Mouse (Mus musculus) forebrain, embryonic 16.5 days (tissue): Measurements from ENCODE around the gene Slc47a1. TPM values are rescaled to one million over a fixed set of nuclear protein-coding genes. Genes with fewer than 3 reads are reported as not detected.
"Not testable (repeated sequence)": the region's sequence is repeated elsewhere in the genome, so short reads cannot be mapped to it uniquely, and the experiment has no call there.

ENCODE experiments used
- ATAC-seq: fragments of 200-750 bp; cut with Nextera tagmentation; 2 replicates; pipeline ENCODE4 v1.8.0; 2017; ENCODE audit warnings: mild to moderate bottlenecking, moderate library complexity
- H3K27ac ChIP-seq: fragments of 300-500 bp; sonication (generic); 2 replicates; pipeline ENCODE4 v1.5.1; 2014; ENCODE audit warnings: low read length, control low read depth
- H3K27me3 ChIP-seq: fragments of 300-500 bp; sonication (generic); replicated peaks from 2 replicates; pipeline ENCODE4 v1.6.1; 2014; ENCODE audit warnings: low read length; ENCODE audit not compliant: control insufficient read depth, insufficient read depth
- H3K36me3 ChIP-seq: fragments of 300-500 bp; sonication (generic); 2 replicates; pipeline ENCODE4 v1.6.1; 2014; ENCODE audit not compliant: control insufficient read depth, insufficient read depth
- H3K4me1 ChIP-seq: fragments of 300-500 bp; sonication (generic); replicated peaks from 2 replicates; pipeline ENCODE4 v1.6.1; 2014; ENCODE audit warnings: low read length; ENCODE audit not compliant: control insufficient read depth, insufficient read depth
- H3K4me2 ChIP-seq: fragments of 300-500 bp; sonication (generic); 2 replicates; pipeline ENCODE4 v1.6.1; 2014; ENCODE audit warnings: mild to moderate bottlenecking, low read length, control low read depth
- H3K4me3 ChIP-seq: fragments of 300-500 bp; sonication (generic); replicated peaks from 2 replicates; pipeline ENCODE4 v1.5.1; 2014; ENCODE audit warnings: mild to moderate bottlenecking, low read length, control low read depth
- H3K9ac ChIP-seq: fragments of 300-500 bp; sonication (generic); replicated peaks from 2 replicates; pipeline ENCODE4 v1.6.1; 2014; ENCODE audit warnings: low read depth, low read length, control low read depth
- H3K9me3 ChIP-seq: fragments of 300-500 bp; sonication (generic); 2 replicates; pipeline ENCODE4 v1.6.1; 2016; ENCODE audit warnings: low read length; ENCODE audit not compliant: control insufficient read depth
- WGBS: fragments of 180-500 bp; shearing (Covaris S2); extraction: QIAGEN DNeasy Blood & Tissue Kit; methylation state at CpG from one replicate; pipeline ENCODE4 v1.1.7; 2014; 5-methylcytosine and 5-hydroxymethylcytosine counted together
- polyA plus RNA-seq: library from polyadenylated mRNA; unstranded; fragments of >200 nt; fragmentation: Nextera tagmentation; extraction: Ambion mirVana; gene quantifications from 2 replicates; pipeline ENCODE4 v1.2.1, GENCODE M21; 2015

The Slc47a1 gene
- polyA plus RNA-seq, 1 experiment from 2014 or later: 0.10 TPM

- Histone ChIP-seq H3K4me3 (no peak overlapping the region), H3K36me3 (no peaks in the 10 kb centered on the region), H3K9me3 (peaks cover 5% of the 10 kb centered on the region; the same call in 1 of the 2 replicates), H3K27me3 (no peaks in the 10 kb centered on the region), H3K9ac (no peak overlapping the region), H3K27ac (no peak overlapping the region), H3K4me2 (no peak overlapping the region), H3K4me1 (no peaks in the 10 kb centered on the region)
- no peak for ATAC-seq
- WGBS: 64% methylated on average over 12 of the region's 12 CpGs
Measured at GRCm38 (mm10) chr11:61309831-61310230, 68.3 kb downstream of the Slc47a1 start.

GRCm38 (mm10) chr11:61307795-61308194 lies 70.3 kb downstream of the Slc47a1 start:
- H3K4me2 ChIP-seq: no peak overlapping the region
- ATAC-seq: no peak
- H3K27ac ChIP-seq: no peak overlapping the region
- H3K36me3 ChIP-seq: no peaks in the 10 kb centered on the region
- no peaks in the 10 kb centered on the region for H3K27me3 ChIP-seq
- no peaks in the 10 kb centered on the region for H3K4me1 ChIP-seq
- H3K4me3 ChIP-seq: no peak overlapping the region
- no peak overlapping the region for H3K9ac ChIP-seq
- peaks cover 5% of the 10 kb centered on the region; the same call in 1 of the 2 replicates for H3K9me3 ChIP-seq
- WGBS: 46% methylated on average over 7 of the region's 7 CpGs

- Histone ChIP-seq H3K9ac (no peak overlapping the region), H3K36me3 (no peaks in the 10 kb centered on the region), H3K27ac (no peak overlapping the region), H3K27me3 (no peaks in the 10 kb centered on the region), H3K4me3 (no peak overlapping the region), H3K9me3 (peaks cover 5% of the 10 kb centered on the region; the same call in 1 of the 2 replicates), H3K4me2 (no peak overlapping the region), H3K4me1 (peaks cover 6% of the 10 kb centered on the region; the same call in 1 of the 2 replicates)
- 81% methylated on average over 4 of the region's 4 CpGs for WGBS
- no peak for ATAC-seq
Measured at GRCm38 (mm10) chr11:61305377-61305776, 72.8 kb downstream of the Slc47a1 start.

GRCm38 (mm10) chr11:61304535-61304934 lies 73.6 kb downstream of the Slc47a1 start:
- not testable (repeated sequence) for H3K27ac ChIP-seq, H3K9ac ChIP-seq, H3K27me3 ChIP-seq, ATAC-seq, H3K4me3 ChIP-seq, H3K9me3 ChIP-seq, H3K4me2 ChIP-seq, H3K36me3 ChIP-seq, H3K4me1 ChIP-seq
- 96% methylated on average over 6 of the region's 10 CpGs for WGBS

- peaks cover 5% of the 10 kb centered on the region; the same call in 1 of the 2 replicates for H3K9me3 ChIP-seq
- H3K36me3 ChIP-seq: no peaks in the 10 kb centered on the region
- ATAC-seq: peak; percentile 15; the same call in 1 of the 2 replicates
- H3K27ac ChIP-seq: no peak overlapping the region
- no peak overlapping the region for H3K9ac ChIP-seq
- H3K4me3 ChIP-seq: no peak overlapping the region
- H3K4me2 ChIP-seq: peak overlapping the region; percentile 25
- H3K4me1 ChIP-seq: peaks cover 6% of the 10 kb centered on the region; the same call in 1 of the 2 replicates
- H3K27me3 ChIP-seq: no peaks in the 10 kb centered on the region
- WGBS: 23% methylated on average over 12 of the region's 16 CpGs
Measured at GRCm38 (mm10) chr11:61300716-61301392, 77.3 kb downstream of the Slc47a1 start.

GRCm38 (mm10) chr11:61300205-61300604 lies 77.9 kb downstream of the Slc47a1 start:
- WGBS: 59% methylated on average over 3 of the region's 3 CpGs

GRCm38 (mm10) chr11:61297901-61298300 lies 80.2 kb downstream of the Slc47a1 start:
- H3K36me3 ChIP-seq: no peaks in the 10 kb centered on the region
- H3K27me3 ChIP-seq: no peaks in the 10 kb centered on the region
- no peak overlapping the region for H3K9ac ChIP-seq
- no peaks in the 10 kb centered on the region for H3K9me3 ChIP-seq
- 59% methylated on average over 2 of the region's 2 CpGs for WGBS
- H3K4me1 ChIP-seq: peaks cover 6% of the 10 kb centered on the region; the same call in 1 of the 2 replicates
- no peak for ATAC-seq
- no peak overlapping the region for H3K27ac ChIP-seq
- no peak overlapping the region for H3K4me3 ChIP-seq
- H3K4me2 ChIP-seq: no peak overlapping the region

More at GRCm38 (mm10) chr11:61300205-61300604, 77.9 kb downstream of the Slc47a1 start:
- ATAC-seq: no peak
- Histone ChIP-seq H3K4me2 (no peak overlapping the region), H3K27me3 (no peaks in the 10 kb centered on the region), H3K9ac (no peak overlapping the region), H3K4me3 (no peak overlapping the region), H3K4me1 (peaks cover 6% of the 10 kb centered on the region; the same call in 1 of the 2 replicates), H3K36me3 (no peaks in the 10 kb centered on the region), H3K9me3 (no peaks in the 10 kb centered on the region), H3K27ac (no peak overlapping the region)

GRCm38 (mm10) chr11:61297326-61297725 lies 80.8 kb downstream of the Slc47a1 start:
- Histone ChIP-seq H3K27ac (no peak overlapping the region), H3K9ac (no peak overlapping the region), H3K27me3 (no peaks in the 10 kb centered on the region), H3K9me3 (no peaks in the 10 kb centered on the region), H3K4me1 (peaks cover 6% of the 10 kb centered on the region; the same call in 1 of the 2 replicates), H3K36me3 (no peaks in the 10 kb centered on the region), H3K4me2 (no peak overlapping the region), H3K4me3 (no peak overlapping the region)
- 85% methylated on average over 2 of the region's 2 CpGs for WGBS
- ATAC-seq: no peak

- Histone ChIP-seq H3K4me3 (no peak overlapping the region), H3K9ac (no peak overlapping the region), H3K9me3 (no peaks in the 10 kb centered on the region), H3K4me2 (no peak overlapping the region), H3K27ac (no peak overlapping the region), H3K4me1 (peaks cover 6% of the 10 kb centered on the region; the same call in 1 of the 2 replicates), H3K27me3 (no peaks in the 10 kb centered on the region), H3K36me3 (no peaks in the 10 kb centered on the region)
- WGBS: 38% methylated on average over 1 of the region's 1 CpGs
- no peak for ATAC-seq
Measured at GRCm38 (mm10) chr11:61296556-61296955, 81.6 kb downstream of the Slc47a1 start.
